Mouse (Mus musculus): ENCODE data around the gene Epc2. TPM values are rescaled to one million over a fixed set of nuclear protein-coding genes. Genes with fewer than 3 reads are reported as not detected.

The Epc2 gene
- polyA plus RNA-seq, 1 experiment from 2014 or later = 3.7 TPM

DNA sequence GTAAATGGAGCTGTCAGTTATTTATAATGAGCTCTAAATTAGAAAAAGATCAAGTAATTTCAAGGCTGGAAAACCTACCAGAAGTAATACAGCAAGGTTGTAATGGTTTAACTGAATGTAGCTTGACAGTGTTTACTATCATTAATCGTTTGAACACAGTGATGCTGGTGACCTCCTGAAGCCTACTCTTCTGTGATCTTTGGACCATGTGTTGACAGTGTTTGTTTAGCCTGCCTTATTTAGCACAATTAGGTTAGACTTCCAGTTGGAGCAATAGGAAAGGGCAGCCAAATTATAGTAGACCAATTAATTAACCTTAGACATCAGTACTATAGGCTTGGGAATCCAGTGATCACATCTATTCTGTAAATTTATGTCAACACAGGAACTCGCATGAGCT, 70.3 kb downstream of the Epc2 start:
- Histone ChIP-seq H3K27me3 (replicated peaks; ENCODE audit: control insufficient read depth, insufficient read depth, low read length) (no peaks in the 10 kb centered on the region), H3K9ac (ENCODE audit: low read depth, low read length) (no peak overlapping the region), H3K36me3 (ENCODE audit: control insufficient read depth, insufficient read depth) (no peaks in the 10 kb centered on the region), H3K4me2 (replicated peaks; ENCODE audit: low read depth) (no peak overlapping the region), H3K27ac (ENCODE audit: low read depth, low read length) (no peak overlapping the region), H3K4me1 (replicated peaks; ENCODE audit: control insufficient read depth, insufficient read depth, low read length) (no peaks in the 10 kb centered on the region), H3K4me3 (ENCODE audit: low read depth, low read length) (no peak overlapping the region), H3K9me3 (ENCODE audit: control insufficient read depth) (no peaks in the 10 kb centered on the region)
- TF ChIP-seq CTCF (IDR thresholded peaks at IDR 0.05; ENCODE audit: low read depth) = no peak
- 60% methylated on average over 2 of the region's 2 CpGs for WGBS
- ATAC-seq = no peak

DNA sequence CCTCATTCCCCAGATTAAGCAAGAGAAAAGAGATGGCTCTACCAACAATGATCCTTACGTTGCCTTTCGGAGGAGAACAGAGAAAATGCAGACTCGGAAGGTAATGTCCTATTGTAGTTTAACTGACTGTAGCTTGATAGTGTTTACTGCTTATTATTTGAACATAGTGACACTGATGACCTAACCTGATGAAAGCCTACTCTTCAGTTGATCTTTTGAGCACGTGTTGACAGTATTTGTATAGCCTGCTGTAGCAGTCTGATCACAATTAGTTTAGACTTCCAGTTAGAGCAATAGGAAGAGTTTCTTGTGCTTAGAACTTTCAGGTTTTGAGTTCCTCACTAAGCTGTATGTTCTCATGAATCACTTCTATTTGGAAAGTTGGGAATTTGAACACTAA, 71.3 kb downstream of the Epc2 start:
- H3K27me3 ChIP-seq (replicated peaks; ENCODE audit: control insufficient read depth, insufficient read depth, low read length) = no peaks in the 10 kb centered on the region
- H3K4me1 ChIP-seq (replicated peaks; ENCODE audit: control insufficient read depth, insufficient read depth, low read length) = no peaks in the 10 kb centered on the region
- H3K4me3 ChIP-seq (ENCODE audit: low read depth, low read length) = no peak overlapping the region
- no peak overlapping the region for H3K4me2 ChIP-seq (replicated peaks; ENCODE audit: low read depth)
- no peak overlapping the region for H3K9ac ChIP-seq (ENCODE audit: low read depth, low read length)
- TF ChIP-seq CTCF (IDR thresholded peaks at IDR 0.05; ENCODE audit: low read depth) = no peak
- no peaks in the 10 kb centered on the region for H3K9me3 ChIP-seq (ENCODE audit: control insufficient read depth)
- 81% methylated on average over 4 of the region's 4 CpGs for WGBS
- H3K27ac ChIP-seq (ENCODE audit: low read depth, low read length) = no peak overlapping the region
- no peaks in the 10 kb centered on the region for H3K36me3 ChIP-seq (ENCODE audit: control insufficient read depth, insufficient read depth)
- no peak for ATAC-seq

DNA sequence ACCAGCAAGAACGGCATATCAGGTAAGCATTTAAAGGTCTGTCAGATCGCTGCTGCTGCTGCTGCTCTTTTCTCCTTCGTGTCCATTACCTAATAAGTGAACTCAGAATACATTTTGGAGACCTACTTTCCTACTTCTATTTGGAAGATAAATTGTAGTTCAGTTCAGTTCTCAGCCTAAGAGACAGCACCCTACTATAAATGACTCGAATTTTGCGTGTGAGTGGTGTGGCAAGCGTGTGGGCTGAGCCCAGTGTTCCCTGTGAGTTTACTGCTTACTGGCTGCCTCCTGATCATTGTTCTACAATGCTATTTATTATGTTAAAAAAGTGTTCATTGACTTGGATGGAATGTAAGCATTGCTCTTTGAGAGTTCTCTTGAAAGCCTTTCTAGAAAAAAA, 85.9 kb downstream of the Epc2 start:
- 91% methylated on average over 6 of the region's 6 CpGs for WGBS
- no peaks in the 10 kb centered on the region for H3K9me3 ChIP-seq (ENCODE audit: control insufficient read depth)
- no peaks in the 10 kb centered on the region for H3K27me3 ChIP-seq (replicated peaks; ENCODE audit: control insufficient read depth, insufficient read depth, low read length)
- H3K27ac ChIP-seq (ENCODE audit: low read depth, low read length) = no peak overlapping the region
- no peak overlapping the region for H3K4me2 ChIP-seq (replicated peaks; ENCODE audit: low read depth)
- no peak overlapping the region for H3K4me3 ChIP-seq (ENCODE audit: low read depth, low read length)
- ATAC-seq = no peak
- peaks cover 14% of the 10 kb centered on the region for H3K36me3 ChIP-seq (ENCODE audit: control insufficient read depth, insufficient read depth)
- no peak for TF ChIP-seq CTCF (IDR thresholded peaks at IDR 0.05; ENCODE audit: low read depth)
- no peak overlapping the region for H3K9ac ChIP-seq (ENCODE audit: low read depth, low read length)
- no peaks in the 10 kb centered on the region for H3K4me1 ChIP-seq (replicated peaks; ENCODE audit: control insufficient read depth, insufficient read depth, low read length)

- Histone ChIP-seq H3K36me3 (ENCODE audit: control insufficient read depth, insufficient read depth) (peaks cover 13% of the 10 kb centered on the region), H3K4me3 (ENCODE audit: low read depth, low read length) (no peak overlapping the region), H3K9me3 (ENCODE audit: control insufficient read depth) (no peaks in the 10 kb centered on the region), H3K4me2 (replicated peaks; ENCODE audit: low read depth) (no peak overlapping the region), H3K27me3 (replicated peaks; ENCODE audit: control insufficient read depth, insufficient read depth, low read length) (no peaks in the 10 kb centered on the region), H3K9ac (ENCODE audit: low read depth, low read length) (no peak overlapping the region), H3K4me1 (replicated peaks; ENCODE audit: control insufficient read depth, insufficient read depth, low read length) (no peaks in the 10 kb centered on the region), H3K27ac (ENCODE audit: low read depth, low read length) (no peak overlapping the region)
- no peak for TF ChIP-seq CTCF (IDR thresholded peaks at IDR 0.05; ENCODE audit: low read depth)
- ATAC-seq = no peak
- 80% methylated on average over 2 of the region's 2 CpGs for WGBS
Measured at GRCm38 (mm10) chr2:49538056-49538455, 86.8 kb downstream of the Epc2 start.

GRCm38 (mm10) chr2:49539745-49540144, 88.5 kb downstream of the Epc2 start:
- Histone ChIP-seq H3K4me2 (replicated peaks; ENCODE audit: low read depth) (no peak overlapping the region), H3K9ac (ENCODE audit: low read depth, low read length) (no peak overlapping the region), H3K27ac (ENCODE audit: low read depth, low read length) (no peak overlapping the region), H3K27me3 (replicated peaks; ENCODE audit: control insufficient read depth, insufficient read depth, low read length) (no peaks in the 10 kb centered on the region), H3K9me3 (ENCODE audit: control insufficient read depth) (no peaks in the 10 kb centered on the region), H3K4me1 (replicated peaks; ENCODE audit: control insufficient read depth, insufficient read depth, low read length) (no peaks in the 10 kb centered on the region), H3K4me3 (ENCODE audit: low read depth, low read length) (no peak overlapping the region), H3K36me3 (ENCODE audit: control insufficient read depth, insufficient read depth) (peaks cover 13% of the 10 kb centered on the region)
- TF ChIP-seq CTCF (IDR thresholded peaks at IDR 0.05; ENCODE audit: low read depth) = no peak
- WGBS = 73% methylated on average over 2 of the region's 2 CpGs
- ATAC-seq = no peak

DNA sequence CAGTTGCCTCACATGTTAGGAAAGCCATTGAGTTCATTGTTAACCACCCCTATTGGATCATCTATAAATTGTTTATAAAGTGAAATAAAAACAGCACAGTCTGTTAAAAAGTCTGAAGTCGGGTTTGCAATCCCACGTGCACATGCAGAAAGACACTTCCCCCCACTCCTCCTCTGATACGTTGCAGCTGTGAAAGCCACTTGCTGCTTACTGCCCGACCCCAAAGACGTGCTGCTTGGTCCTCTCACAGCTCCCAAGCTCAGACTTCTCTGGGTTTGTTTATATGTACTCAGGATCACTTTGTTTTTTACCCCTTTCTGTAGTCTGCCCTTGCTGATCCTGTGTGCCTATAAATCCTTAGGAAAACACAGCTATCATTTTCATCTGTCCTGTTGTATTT, 96.5 kb downstream of the Epc2 start:
- ATAC-seq = no peak
- no peaks in the 10 kb centered on the region for H3K9me3 ChIP-seq (ENCODE audit: control insufficient read depth)
- H3K9ac ChIP-seq (ENCODE audit: low read depth, low read length) = no peak overlapping the region
- H3K4me1 ChIP-seq (replicated peaks; ENCODE audit: control insufficient read depth, insufficient read depth, low read length) = no peaks in the 10 kb centered on the region
- no peak overlapping the region for H3K27ac ChIP-seq (ENCODE audit: low read depth, low read length)
- 49% methylated on average over 5 of the region's 5 CpGs for WGBS
- no peak overlapping the region for H3K4me2 ChIP-seq (replicated peaks; ENCODE audit: low read depth)
- peaks cover 26% of the 10 kb centered on the region for H3K36me3 ChIP-seq (ENCODE audit: control insufficient read depth, insufficient read depth)
- TF ChIP-seq CTCF (IDR thresholded peaks at IDR 0.05; ENCODE audit: low read depth) = no peak
- H3K27me3 ChIP-seq (replicated peaks; ENCODE audit: control insufficient read depth, insufficient read depth, low read length) = no peaks in the 10 kb centered on the region
- H3K4me3 ChIP-seq (ENCODE audit: low read depth, low read length) = no peak overlapping the region

DNA sequence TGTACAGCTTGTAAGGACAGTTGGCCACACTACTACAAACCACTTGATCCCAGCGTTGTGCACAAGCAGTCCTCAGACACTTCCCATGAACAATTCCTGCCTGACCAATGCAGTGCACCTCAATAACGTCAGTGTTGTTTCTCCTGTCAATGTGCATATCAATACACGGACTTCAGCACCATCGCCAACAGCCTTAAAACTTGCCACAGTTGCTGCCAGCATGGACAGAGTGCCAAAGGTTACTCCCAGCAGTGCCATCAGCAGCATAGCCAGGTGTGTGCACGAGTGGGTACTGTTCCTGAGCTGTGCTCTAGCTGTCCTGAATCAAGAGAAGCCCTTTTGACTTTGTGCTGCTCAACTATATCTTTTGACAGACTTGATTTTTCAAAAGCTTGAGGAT, 97.2 kb downstream of the Epc2 start:
- peak; percentile 93 for ATAC-seq
- WGBS = 65% methylated on average over 5 of the region's 5 CpGs
- no peak overlapping the region for H3K4me3 ChIP-seq (ENCODE audit: low read depth, low read length)
- H3K27me3 ChIP-seq (replicated peaks; ENCODE audit: control insufficient read depth, insufficient read depth, low read length) = no peaks in the 10 kb centered on the region
- no peaks in the 10 kb centered on the region for H3K4me1 ChIP-seq (replicated peaks; ENCODE audit: control insufficient read depth, insufficient read depth, low read length)
- peaks cover 26% of the 10 kb centered on the region for H3K36me3 ChIP-seq (ENCODE audit: control insufficient read depth, insufficient read depth)
- H3K9me3 ChIP-seq (ENCODE audit: control insufficient read depth) = no peaks in the 10 kb centered on the region
- no peak overlapping the region for H3K4me2 ChIP-seq (replicated peaks; ENCODE audit: low read depth)
- no peak overlapping the region for H3K9ac ChIP-seq (ENCODE audit: low read depth, low read length)
- no peak overlapping the region for H3K27ac ChIP-seq (ENCODE audit: low read depth, low read length)
- no peak for TF ChIP-seq CTCF (IDR thresholded peaks at IDR 0.05; ENCODE audit: low read depth)
